Mouse (Mus musculus): ENCODE measurements around the gene Ptprk. TPM values are rescaled to one million over a fixed set of nuclear protein-coding genes. Genes with fewer than 3 reads are reported as not detected.

Gene Ptprk
- polyA plus RNA-seq, 1 experiment: 3.7 TPM

DNA sequence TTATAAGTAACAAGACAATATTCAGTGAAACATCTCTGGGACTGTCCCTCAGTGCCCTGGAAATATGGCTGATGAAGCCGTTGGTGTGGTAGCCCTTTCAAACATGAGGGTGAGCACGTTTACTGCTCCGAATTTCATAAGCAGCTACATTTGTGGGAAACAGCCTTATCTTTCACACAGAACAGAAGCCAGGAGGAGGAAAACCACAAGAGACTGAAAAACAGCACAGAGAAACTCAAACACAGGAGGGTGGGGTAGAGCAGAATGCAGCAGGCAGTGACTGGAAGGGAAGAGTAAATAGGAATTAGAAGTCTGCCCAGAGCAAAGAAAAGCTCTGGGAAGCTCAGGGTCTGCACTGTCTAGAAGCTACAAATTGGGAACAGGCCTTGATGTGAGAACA, 443.7 kb downstream of the Ptprk start:
- H3K4me3 ChIP-seq (replicated peaks; ENCODE audit: control insufficient read depth, low read depth, low read length): no peak overlapping the region
- no peak for TF ChIP-seq POLR2A (IDR thresholded peaks at IDR 0.05; ENCODE audit: borderline replicate concordance, control insufficient read depth, low read depth, low read length)
- TF ChIP-seq CTCF (IDR thresholded peaks at IDR 0.05; ENCODE audit: control insufficient read depth, insufficient read depth, low read length): no peak
- no peaks in the 10 kb centered on the region; the same call in 1 of the 2 replicates for H3K4me1 ChIP-seq (ENCODE audit: control insufficient read depth, insufficient read depth, low read length)
- 4% methylated on average over 3 of the region's 3 CpGs for WGBS
- H3K27ac ChIP-seq (ENCODE audit: control insufficient read depth, insufficient read depth, low read depth, low read length, poor library complexity): no peak overlapping the region

DNA sequence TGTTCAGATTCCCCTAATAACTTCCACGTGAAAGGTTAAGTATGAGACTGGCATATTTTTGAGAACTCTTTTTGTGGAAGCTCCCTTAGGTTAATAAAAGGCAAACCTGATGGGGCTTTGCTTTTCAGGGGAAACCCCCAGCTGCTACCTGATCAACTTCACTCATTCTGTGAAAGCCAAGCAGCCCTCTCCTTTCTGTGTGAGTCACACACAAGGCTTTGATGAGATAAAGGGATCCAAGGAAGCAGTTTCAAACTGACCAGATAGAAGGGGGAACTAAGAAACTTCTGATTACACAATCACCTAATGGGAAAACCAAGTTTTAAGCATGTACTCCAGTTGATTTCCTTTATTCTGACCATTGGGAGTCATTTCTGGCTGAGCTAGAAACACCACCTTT, 445.2 kb downstream of the Ptprk start:
- no peaks in the 10 kb centered on the region; the same call in 1 of the 2 replicates for H3K4me1 ChIP-seq (ENCODE audit: control insufficient read depth, insufficient read depth, low read length)
- WGBS: 6% methylated on average over 1 of the region's 1 CpGs
- H3K4me3 ChIP-seq (replicated peaks; ENCODE audit: control insufficient read depth, low read depth, low read length): no peak overlapping the region
- TF ChIP-seq POLR2A (IDR thresholded peaks at IDR 0.05; ENCODE audit: borderline replicate concordance, control insufficient read depth, low read depth, low read length) (no peak), CTCF (IDR thresholded peaks at IDR 0.05; ENCODE audit: control insufficient read depth, insufficient read depth, low read length) (no peak)
- no peak overlapping the region for H3K27ac ChIP-seq (ENCODE audit: control insufficient read depth, insufficient read depth, low read depth, low read length, poor library complexity)

DNA sequence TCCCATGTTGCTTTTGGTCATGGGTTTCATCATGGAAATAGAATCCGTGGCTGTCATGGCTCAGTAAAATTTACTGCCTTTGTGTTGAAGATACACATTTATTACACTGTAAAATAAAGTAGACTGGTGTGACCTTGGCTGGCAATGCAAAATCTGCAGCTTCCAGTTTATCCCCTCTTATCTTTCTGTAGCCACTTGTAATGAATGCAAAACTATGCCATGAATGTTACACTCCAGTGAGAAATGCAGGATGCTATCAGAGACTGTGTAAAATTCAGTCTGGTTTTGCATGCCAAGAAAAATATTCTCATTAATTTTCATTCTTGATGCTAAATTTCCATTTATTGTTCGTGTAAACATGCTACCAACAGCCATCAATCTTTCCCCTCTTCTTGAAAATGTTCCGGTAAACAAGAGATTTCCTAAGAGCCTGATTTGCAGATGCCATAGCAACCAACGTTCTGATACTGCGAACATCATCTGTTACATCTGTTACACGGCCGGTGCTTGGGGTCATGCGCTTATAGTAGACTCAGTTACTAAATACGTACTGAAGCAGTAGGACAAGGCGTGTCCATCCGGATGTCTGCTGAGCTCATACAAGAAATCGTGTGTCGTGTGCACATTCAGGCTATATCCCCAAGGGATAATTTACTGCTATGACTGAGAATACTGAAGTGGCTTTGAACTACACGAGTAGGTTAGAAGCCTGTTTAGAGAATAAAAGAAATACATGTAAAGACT, 449.5 kb downstream of the Ptprk start:
- H3K4me3 ChIP-seq (replicated peaks; ENCODE audit: control insufficient read depth, low read depth, low read length): no peak overlapping the region
- H3K27ac ChIP-seq (ENCODE audit: control insufficient read depth, insufficient read depth, low read depth, low read length, poor library complexity): no peak overlapping the region
- H3K4me1 ChIP-seq (ENCODE audit: control insufficient read depth, insufficient read depth, low read length): no peaks in the 10 kb centered on the region
- 83% methylated on average over 14 of the region's 14 CpGs for WGBS
- TF ChIP-seq POLR2A (IDR thresholded peaks at IDR 0.05; ENCODE audit: borderline replicate concordance, control insufficient read depth, low read depth, low read length) (no peak), CTCF (IDR thresholded peaks at IDR 0.05; ENCODE audit: control insufficient read depth, insufficient read depth, low read length) (no peak)

DNA sequence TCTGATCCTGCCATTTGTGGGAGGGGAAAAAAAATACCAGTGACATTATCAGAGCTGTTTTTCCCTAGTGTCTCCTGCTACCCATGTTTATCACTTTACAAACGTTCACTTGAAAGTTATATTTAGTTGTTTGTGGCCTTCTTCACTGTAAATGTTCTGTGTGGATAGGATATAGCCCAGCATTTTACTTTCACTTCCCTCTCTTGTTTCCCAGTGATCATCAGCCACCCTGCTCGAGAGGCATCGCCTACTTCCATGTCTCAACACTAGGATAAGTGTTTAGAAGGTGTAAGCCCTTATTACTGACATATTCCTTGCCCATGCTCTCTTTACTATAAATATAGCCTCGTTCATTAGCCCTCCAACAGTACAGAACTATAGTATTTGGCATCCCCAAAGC, 466.0 kb downstream of the Ptprk start:
- TF ChIP-seq CTCF (IDR thresholded peaks at IDR 0.05; ENCODE audit: control insufficient read depth, insufficient read depth, low read length) (no peak), POLR2A (IDR thresholded peaks at IDR 0.05; ENCODE audit: borderline replicate concordance, control insufficient read depth, low read depth, low read length) (no peak)
- Histone ChIP-seq H3K4me3 (replicated peaks; ENCODE audit: control insufficient read depth, low read depth, low read length) (no peak overlapping the region), H3K4me1 (ENCODE audit: control insufficient read depth, insufficient read depth, low read length) (no peaks in the 10 kb centered on the region), H3K27ac (ENCODE audit: control insufficient read depth, insufficient read depth, low read depth, low read length, poor library complexity) (no peak overlapping the region)
- 17% methylated on average over 4 of the region's 4 CpGs for WGBS

DNA sequence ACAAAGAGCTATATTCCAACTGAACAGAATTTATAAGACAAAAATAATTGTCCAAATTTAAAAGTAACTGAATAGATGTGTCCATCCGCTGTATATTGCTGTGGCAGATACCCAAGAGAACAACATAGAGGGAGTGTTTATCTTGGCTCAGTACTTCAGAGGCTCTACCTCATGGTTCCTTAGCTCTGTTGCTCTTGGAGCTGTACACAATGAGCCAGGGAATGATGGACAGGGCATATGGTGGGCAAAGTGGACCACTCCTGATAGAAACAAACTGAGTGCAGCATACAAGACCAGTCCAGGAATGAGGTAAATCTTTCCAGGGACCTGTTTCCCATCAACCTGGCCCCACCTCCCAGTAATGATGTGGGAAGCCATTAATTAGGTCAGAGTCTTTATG, 468.1 kb downstream of the Ptprk start:
- 95% methylated on average over 1 of the region's 1 CpGs for WGBS
- Histone ChIP-seq H3K4me3 (replicated peaks; ENCODE audit: control insufficient read depth, low read depth, low read length) (no peak overlapping the region), H3K27ac (ENCODE audit: control insufficient read depth, insufficient read depth, low read depth, low read length, poor library complexity) (no peak overlapping the region), H3K4me1 (ENCODE audit: control insufficient read depth, insufficient read depth, low read length) (no peaks in the 10 kb centered on the region)
- TF ChIP-seq POLR2A (IDR thresholded peaks at IDR 0.05; ENCODE audit: borderline replicate concordance, control insufficient read depth, low read depth, low read length): no peak
- no peak for TF ChIP-seq CTCF (IDR thresholded peaks at IDR 0.05; ENCODE audit: control insufficient read depth, insufficient read depth, low read length)

DNA sequence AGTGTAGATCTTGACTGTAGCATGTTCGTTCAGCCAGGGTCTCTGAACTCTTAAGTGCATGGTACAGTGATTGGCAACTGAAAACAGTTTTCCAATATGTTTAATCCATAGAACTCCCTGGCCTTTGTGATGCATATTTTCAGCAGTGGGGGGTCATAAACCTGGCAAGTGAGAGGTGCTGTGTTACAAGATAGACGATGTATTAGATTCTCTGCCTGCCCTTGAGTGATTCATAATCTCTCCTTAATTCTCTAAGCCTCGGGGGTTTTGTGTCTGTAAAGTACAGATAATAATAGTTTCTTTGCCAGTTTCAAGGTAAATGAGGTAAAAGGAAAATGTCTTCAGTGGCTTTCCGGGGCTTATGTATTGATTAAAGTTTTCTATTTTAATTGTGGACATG, 475.9 kb downstream of the Ptprk start:
- Histone ChIP-seq H3K4me1 (ENCODE audit: control insufficient read depth, insufficient read depth, low read length) (no peaks in the 10 kb centered on the region), H3K27ac (ENCODE audit: control insufficient read depth, insufficient read depth, low read depth, low read length, poor library complexity) (no peak overlapping the region), H3K4me3 (replicated peaks; ENCODE audit: control insufficient read depth, low read depth, low read length) (no peak overlapping the region)
- WGBS: 54% methylated on average over 4 of the region's 4 CpGs
- TF ChIP-seq POLR2A (IDR thresholded peaks at IDR 0.05; ENCODE audit: borderline replicate concordance, control insufficient read depth, low read depth, low read length) (no peak), CTCF (IDR thresholded peaks at IDR 0.05; ENCODE audit: control insufficient read depth, insufficient read depth, low read length) (no peak)

DNA sequence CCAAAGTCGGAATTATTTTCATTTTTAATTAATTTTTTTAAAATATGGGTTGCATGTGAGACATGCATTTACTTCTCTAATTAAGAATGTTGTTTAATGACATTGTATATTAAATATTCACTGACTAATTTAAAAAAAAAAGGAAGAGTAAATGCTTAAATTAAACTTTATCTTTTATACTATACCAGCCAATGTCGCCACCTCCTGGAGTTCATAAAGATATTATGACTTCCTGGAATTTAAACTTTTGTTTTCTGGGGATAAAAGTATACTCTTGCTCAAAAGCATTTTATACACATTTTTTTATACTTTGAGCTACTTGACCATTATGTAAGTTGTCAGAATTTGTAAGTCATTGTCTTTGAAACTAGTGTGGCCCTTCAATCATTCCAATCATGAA, 477.4 kb downstream of the Ptprk start:
- Histone ChIP-seq H3K4me1 (ENCODE audit: control insufficient read depth, insufficient read depth, low read length) (no peaks in the 10 kb centered on the region), H3K4me3 (replicated peaks; ENCODE audit: control insufficient read depth, low read depth, low read length) (no peak overlapping the region), H3K27ac (ENCODE audit: control insufficient read depth, insufficient read depth, low read depth, low read length, poor library complexity) (no peak overlapping the region)
- 79% methylated on average over 2 of the region's 2 CpGs for WGBS
- TF ChIP-seq CTCF (IDR thresholded peaks at IDR 0.05; ENCODE audit: control insufficient read depth, insufficient read depth, low read length) (no peak), POLR2A (IDR thresholded peaks at IDR 0.05; ENCODE audit: borderline replicate concordance, control insufficient read depth, low read depth, low read length) (no peak)

DNA sequence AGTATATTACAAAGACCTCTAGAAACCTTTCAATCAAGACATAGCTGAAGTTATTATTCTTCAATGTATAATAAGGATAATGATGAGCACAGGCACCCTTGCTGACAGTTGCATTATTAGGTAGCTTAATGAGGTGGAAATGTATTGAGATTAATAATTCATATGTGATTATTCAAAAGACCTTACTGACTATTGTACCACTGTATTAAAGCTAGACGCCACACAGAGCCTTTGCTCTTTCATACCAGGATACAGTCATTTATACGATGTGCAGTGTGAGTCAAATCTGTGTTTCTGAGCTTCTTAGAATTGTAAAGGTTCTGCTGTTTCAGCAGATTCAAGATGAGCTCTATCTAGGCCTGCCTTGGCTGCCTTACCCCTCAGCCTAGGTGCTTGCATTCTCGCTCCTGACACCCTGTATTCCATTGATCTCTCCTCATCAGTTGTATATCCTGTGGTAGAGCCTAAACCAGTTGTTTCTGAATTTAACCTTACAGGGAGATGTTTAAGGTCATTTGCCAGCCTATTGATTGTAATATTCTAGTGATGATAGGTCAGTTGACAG, 489.6 kb downstream of the Ptprk start:
- 90% methylated on average over 3 of the region's 3 CpGs for WGBS
- TF ChIP-seq CTCF (IDR thresholded peaks at IDR 0.05; ENCODE audit: control insufficient read depth, insufficient read depth, low read length) (no peak), POLR2A (IDR thresholded peaks at IDR 0.05; ENCODE audit: borderline replicate concordance, control insufficient read depth, low read depth, low read length) (no peak)
- Histone ChIP-seq H3K4me1 (ENCODE audit: control insufficient read depth, insufficient read depth, low read length) (no peaks in the 10 kb centered on the region), H3K27ac (ENCODE audit: control insufficient read depth, insufficient read depth, low read depth, low read length, poor library complexity) (no peak overlapping the region), H3K4me3 (replicated peaks; ENCODE audit: control insufficient read depth, low read depth, low read length) (no peak overlapping the region)

Data from bone marrow, adult 2 months (tissue).